Comparison of ENCODE assay signal across 15 mouse cellular contexts in the genomic region with DNA sequence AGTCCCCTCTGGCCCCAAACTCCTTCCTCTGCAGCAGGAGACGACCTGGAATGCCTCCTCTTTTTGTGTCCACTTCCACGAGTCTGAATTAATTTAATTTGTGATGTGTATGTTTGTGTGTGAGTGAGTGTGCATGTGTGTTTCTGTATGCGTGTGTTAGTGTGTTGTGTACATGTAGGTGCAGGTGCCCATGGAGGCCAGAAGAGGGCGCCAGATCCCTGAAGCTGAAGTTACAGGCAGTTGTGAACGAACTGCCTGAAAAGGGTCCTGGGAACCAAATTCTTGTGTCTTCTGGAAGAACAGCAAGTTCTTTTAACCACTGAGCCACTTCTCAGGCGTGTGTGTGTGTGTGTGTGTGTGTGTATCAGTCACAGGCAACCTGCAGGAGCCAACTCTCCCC. TPM values are rescaled to one million over a fixed set of nuclear protein-coding genes. Genes with fewer than 3 reads are reported as not detected.
DNase-seq lines count a peak whose midpoint lies in the region; ATAC-seq and TF ChIP-seq lines count a peak whose summit lies in the region.
"Had no signal": no experiment of that assay in that cellular context is flagged by ENCODE, and none has a peak within 500 bp of the region (broad histone marks: within the 10 kb centered on the region; RNA-seq: fewer than 3 reads in every experiment).

No protein-coding gene starts in this region.

- no peak overlapping the region for H3K27ac ChIP-seq in gastrocnemius, adult 2 months
- no peak overlapping the region for H3K27ac ChIP-seq in liver, postnatal 0 days (ENCODE audit: low read depth)
- H3K27ac ChIP-seq in ES-Bruce4 (ENCODE audit: insufficient read depth, low read length): no peak overlapping the region
- no peak overlapping the region for H3K27ac ChIP-seq in embryonic facial prominence, embryonic 10.5 days (replicated peaks)
- H3K27ac ChIP-seq: heart, embryonic 15.5 days; lung, embryonic 15.5 days; midbrain, embryonic 10.5 days; neural tube, embryonic 12.5 days had no signal

- no peak for TF ChIP-seq EP300 in liver, postnatal 0 days (IDR thresholded peaks at IDR 0.05; ENCODE audit: low read depth)
- TF ChIP-seq EP300 in ES-Bruce4 (IDR thresholded peaks at IDR 0.05; ENCODE audit: insufficient read depth, low read depth, low read length): no peak

- DNase-seq in gastrocnemius, adult 2 months: no peak
- no peak for DNase-seq in gastrocnemius, postnatal 36 days
- DNase-seq in liver, postnatal 0 days: no peak
- DNase-seq in liver: no peak
- peak; percentile 42 for DNase-seq in embryonic facial prominence, embryonic 10.5 days (ENCODE audit: low spot score)
- DNase-seq: cerebellum, adult 9-11 months; gastrocnemius, postnatal 10 days; thymus, postnatal 36 days had no signal

- H3K27me3 ChIP-seq in liver, postnatal 0 days (ENCODE audit: insufficient read depth, low read length): no peaks in the 10 kb centered on the region
- no peaks in the 10 kb centered on the region for H3K27me3 ChIP-seq in ES-Bruce4 (ENCODE audit: control insufficient read depth, insufficient read depth, low read length, poor library complexity, severe bottlenecking)
- H3K27me3 ChIP-seq in embryonic facial prominence, embryonic 10.5 days (replicated peaks; ENCODE audit: low read depth, poor library complexity, severe bottlenecking): no peaks in the 10 kb centered on the region
- H3K27me3 ChIP-seq: heart, embryonic 15.5 days; lung, embryonic 15.5 days; neural tube, embryonic 12.5 days had no signal

- intact Hi-C loops in gastrocnemius, adult 2 months (cut with DNase I): no loop called here
- intact Hi-C loops in gastrocnemius, postnatal 36 days (cut with DNase I): loop anchor here (5.0 kb wide), 1 partner anchor 93 kb away; no protein-coding TSS in a partner anchor

- H3K4me2 ChIP-seq in liver, postnatal 0 days (ENCODE audit: low read depth, low read length): no peak overlapping the region
- H3K4me2 ChIP-seq: heart, embryonic 15.5 days; lung, embryonic 15.5 days; neural tube, embryonic 12.5 days had no signal

- ATAC-seq in liver, postnatal 0 days: no peak
- no peak for ATAC-seq in erythroblast, adult 5-6 weeks (replicated peaks; ENCODE audit: low FRiP score, poor library complexity, severe bottlenecking)

- WGBS in liver, postnatal 0 days (ENCODE audit: insufficient replicate concordance): 57% methylated on average over 6 of the region's 6 CpGs
- 73% methylated on average over 6 of the region's 6 CpGs for WGBS in embryonic facial prominence, embryonic 10.5 days

- 0 out of 2 replicates have a peak, but pooled peaks cover 4% of the 10 kb centered on the region for H3K9me3 ChIP-seq in liver, postnatal 0 days (ENCODE audit: low read length)
- no peaks in the 10 kb centered on the region for H3K9me3 ChIP-seq in ES-Bruce4 (replicated peaks; ENCODE audit: control insufficient read depth, insufficient read depth, low read length, poor library complexity, severe bottlenecking)
- no peaks in the 10 kb centered on the region for H3K9me3 ChIP-seq in embryonic facial prominence, embryonic 10.5 days
- H3K9me3 ChIP-seq: heart, embryonic 15.5 days; lung, embryonic 15.5 days; midbrain, embryonic 10.5 days; neural tube, embryonic 12.5 days had no signal

- H3K9ac ChIP-seq in liver, postnatal 0 days (replicated peaks): no peak overlapping the region
- H3K9ac ChIP-seq in ES-Bruce4 (ENCODE audit: low read depth, poor library complexity, severe bottlenecking): no peak overlapping the region
- H3K9ac ChIP-seq: heart, embryonic 15.5 days; lung, embryonic 15.5 days; neural tube, embryonic 12.5 days had no signal

- no peak for TF ChIP-seq POLR2A in ES-Bruce4 (IDR thresholded peaks at IDR 0.05; ENCODE audit: insufficient read depth, low read length)

- no peak overlapping the region for H3K4me3 ChIP-seq in gastrocnemius, adult 2 months
- H3K4me3 ChIP-seq in liver, postnatal 0 days (ENCODE audit: low read depth, low read length): no peak overlapping the region
- H3K4me3 ChIP-seq in ES-Bruce4 (ENCODE audit: low read depth, low read length): no peak overlapping the region
- H3K4me3 ChIP-seq in embryonic facial prominence, embryonic 10.5 days: no peak overlapping the region
- H3K4me3 ChIP-seq: erythroblast, embryonic 14.5 days; heart, embryonic 15.5 days; lung, embryonic 15.5 days; midbrain, embryonic 10.5 days; neural tube, embryonic 12.5 days had no signal

- no peaks in the 10 kb centered on the region for H3K36me3 ChIP-seq in liver, postnatal 0 days (replicated peaks; ENCODE audit: insufficient read depth, low read length)
- H3K36me3 ChIP-seq in ES-Bruce4 (ENCODE audit: control insufficient read depth, insufficient read depth, low read length, poor library complexity, severe bottlenecking): no peaks in the 10 kb centered on the region
- no peaks in the 10 kb centered on the region; the same call in 1 of the 2 replicates for H3K36me3 ChIP-seq in embryonic facial prominence, embryonic 10.5 days (replicated peaks)
- H3K36me3 ChIP-seq: heart, embryonic 15.5 days; lung, embryonic 15.5 days; midbrain, embryonic 10.5 days; neural tube, embryonic 12.5 days had no signal

- H3K4me1 ChIP-seq in liver, postnatal 0 days (ENCODE audit: insufficient read depth): no peaks in the 10 kb centered on the region
- peaks cover 10% of the 10 kb centered on the region for H3K4me1 ChIP-seq in ES-Bruce4 (ENCODE audit: control insufficient read depth, insufficient read depth, low read length)
- H3K4me1 ChIP-seq in embryonic facial prominence, embryonic 10.5 days: peaks cover 41% of the 10 kb centered on the region

- peak; percentile 47 for TF ChIP-seq CTCF in gastrocnemius, adult 2 months (IDR thresholded peaks at IDR 0.05)
- TF ChIP-seq CTCF in liver, postnatal 0 days (IDR thresholded peaks at IDR 0.05; ENCODE audit: low read depth): peak; percentile 48
- TF ChIP-seq CTCF in ES-Bruce4 (IDR thresholded peaks at IDR 0.05; ENCODE audit: low read depth, low read length): peak; percentile 91

RNA-seq across cellular contexts. Expression of a gene that starts 14.9 kb away (rescaled TPM):
- total RNA-seq in gastrocnemius, adult 2 months (2021): 1 to 10 TPM; 1.5 to 2.3 TPM
- total RNA-seq in gastrocnemius, postnatal 36 days (2021): 1 to 10 TPM; 1.8 to 2.6 TPM
- polyA plus RNA-seq in liver, postnatal 0 days (2015; fragmentation: Nextera tagmentation; extraction: Ambion mirVana): 0.72 and 0.74 TPM in 2 replicates
- 80.2 and 84.3 TPM in 2 replicates for polyA plus RNA-seq in ES-Bruce4 (2011; ENCODE audit: insufficient read depth, insufficient read length, low read depth, missing spikeins)
- polyA plus RNA-seq in embryonic facial prominence, embryonic 10.5 days (2016; fragmentation: Nextera tagmentation; extraction: Ambion mirVana): 13.3 and 13.8 TPM in 2 replicates
- not detected in 2 replicates for total RNA-seq in erythroblast, adult 5-6 weeks (2015; ENCODE audit: low replicate concordance)
- total RNA-seq in erythroblast, adult 5-6 weeks (2017; ENCODE audit: low replicate concordance): not detected in 2 replicates
